Mouse (Mus musculus) fat pad, adult 2 months (tissue): ENCODE results near the gene Chmp2a.

Source experiments
- DNase-seq: peaks from one replicate; pipeline ENCODE4 v3.0.0-alpha.2; 2011; ENCODE audit warnings: low read depth, low spot score; ENCODE audit errors: extremely low read depth

Chmp2a gene

DNA sequence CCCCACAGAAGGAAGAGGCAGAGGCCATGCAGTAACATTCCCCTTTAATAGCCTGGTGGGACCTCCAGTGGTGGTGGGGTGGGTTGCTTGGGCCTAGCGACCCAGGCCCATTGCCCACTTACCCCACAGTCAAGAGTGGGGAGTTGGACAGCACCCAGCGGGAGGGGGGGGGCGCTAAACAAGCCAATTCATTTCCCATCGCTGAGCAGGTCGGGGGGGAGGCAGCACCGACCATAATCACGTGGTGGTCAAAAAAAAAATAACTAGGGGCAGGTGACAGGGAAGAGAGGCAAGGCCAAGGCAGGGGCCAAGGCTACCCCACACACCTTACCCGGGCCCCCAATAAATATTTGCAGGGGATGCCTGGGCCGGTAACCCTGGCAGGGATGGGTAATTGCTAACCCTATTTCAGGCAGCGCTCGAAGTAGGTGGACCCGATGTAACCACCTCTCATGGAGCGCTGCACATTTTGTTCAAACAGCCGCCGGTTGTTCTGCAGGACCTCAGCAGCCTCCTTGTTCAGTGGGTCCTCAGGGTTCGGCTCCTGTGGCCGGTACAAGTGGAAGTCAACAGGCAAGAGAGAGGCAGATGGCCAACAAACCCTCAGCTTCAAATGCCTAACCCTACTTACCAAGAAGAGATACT is 726 bp upstream of the Chmp2a start:
- DNase-seq: no peak

DNA sequence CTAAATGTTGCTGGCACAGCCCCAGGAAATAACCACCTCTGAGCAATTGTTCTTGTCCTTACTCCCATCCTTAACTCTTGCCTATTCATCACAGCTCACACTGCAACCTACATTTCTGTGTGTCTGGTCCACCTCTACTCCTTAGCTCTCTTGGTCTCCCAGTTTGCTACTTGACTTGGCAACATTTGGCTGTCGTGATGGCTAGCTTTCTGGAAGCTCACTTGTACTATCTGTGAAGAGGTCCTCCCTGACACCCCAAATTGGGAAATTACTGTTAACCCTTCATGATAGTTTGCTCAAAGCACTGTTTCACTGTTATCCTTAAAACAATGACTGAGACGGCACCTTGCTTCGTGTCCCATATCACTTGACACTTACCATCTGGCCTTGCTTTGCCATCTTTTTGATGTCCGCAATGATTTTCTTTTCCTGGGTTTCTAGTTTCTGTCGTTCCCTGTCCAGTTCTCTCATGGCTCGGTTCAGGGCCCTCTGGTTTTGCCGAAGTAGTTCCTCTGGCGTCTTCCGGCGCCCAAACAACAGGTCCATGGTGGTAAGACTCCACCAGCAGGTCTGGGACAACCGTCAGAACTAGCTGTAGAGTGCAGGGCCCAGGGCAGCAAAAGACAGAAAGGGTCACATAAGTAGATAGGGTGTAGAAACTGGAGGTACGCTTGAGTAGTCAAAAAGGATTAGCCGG is 1.0 kb downstream of the Chmp2a start:
- no peak for DNase-seq

DNA sequence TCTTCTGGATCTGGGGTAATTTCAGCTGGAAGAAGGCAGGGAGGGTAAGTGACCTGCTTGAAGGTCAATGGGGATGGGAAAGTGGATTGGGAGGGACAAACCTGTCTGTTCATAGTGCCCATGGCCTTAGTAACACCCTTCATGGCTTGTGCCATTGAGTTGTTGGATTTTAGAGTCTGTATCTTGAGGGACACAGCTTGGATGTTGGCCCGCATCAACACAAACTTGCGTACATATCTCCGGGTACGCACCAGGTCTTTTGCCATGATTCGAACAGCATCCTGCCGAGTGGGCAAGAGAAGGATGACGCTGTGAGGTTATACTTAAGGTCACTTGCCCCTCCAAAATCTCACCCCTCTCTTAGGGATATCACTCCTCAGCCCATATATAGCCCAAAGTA is 2.1 kb downstream of the Chmp2a start:
- DNase-seq: no peak

DNA sequence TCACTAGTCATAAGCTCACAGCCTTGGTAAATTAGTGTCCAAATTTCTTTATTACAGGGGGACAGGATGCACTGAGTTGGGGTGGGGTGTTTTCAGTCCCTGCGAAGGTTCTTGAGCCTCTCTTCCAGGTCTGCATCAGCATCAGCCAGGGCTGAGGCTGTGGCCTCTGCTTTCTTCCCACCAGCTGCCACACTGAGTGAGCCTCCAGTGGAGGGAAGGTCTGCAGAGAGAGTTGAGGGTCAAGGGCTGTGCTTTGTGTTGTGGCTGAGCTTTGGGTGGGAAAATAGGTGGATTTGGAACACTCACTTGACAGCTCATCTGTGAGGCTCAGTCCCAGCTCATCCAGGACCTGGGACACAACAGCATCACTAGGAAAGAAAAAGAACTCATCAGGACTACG is 2.6 kb downstream of the Chmp2a start:
- no peak for DNase-seq

DNA sequence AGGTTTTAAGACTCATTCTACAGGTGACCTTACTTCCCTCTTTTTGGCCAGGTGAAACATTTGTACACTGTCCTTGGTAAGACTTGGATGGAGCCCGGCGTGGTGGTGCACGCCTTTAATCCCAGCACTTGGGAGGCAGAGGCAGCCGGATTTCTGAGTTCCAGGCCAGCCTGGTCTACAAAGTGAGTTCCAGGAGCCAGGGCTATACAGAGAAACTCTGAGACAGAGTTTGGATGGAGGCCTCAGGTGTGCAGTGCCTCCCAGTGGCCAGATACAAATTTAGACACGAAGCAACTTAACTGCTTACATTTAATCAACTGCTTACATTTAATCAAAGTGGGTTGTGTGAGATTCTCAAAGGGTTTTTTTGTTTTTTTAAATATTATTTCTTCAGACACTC is 3.5 kb downstream of the Chmp2a start:
- no peak for DNase-seq

DNA sequence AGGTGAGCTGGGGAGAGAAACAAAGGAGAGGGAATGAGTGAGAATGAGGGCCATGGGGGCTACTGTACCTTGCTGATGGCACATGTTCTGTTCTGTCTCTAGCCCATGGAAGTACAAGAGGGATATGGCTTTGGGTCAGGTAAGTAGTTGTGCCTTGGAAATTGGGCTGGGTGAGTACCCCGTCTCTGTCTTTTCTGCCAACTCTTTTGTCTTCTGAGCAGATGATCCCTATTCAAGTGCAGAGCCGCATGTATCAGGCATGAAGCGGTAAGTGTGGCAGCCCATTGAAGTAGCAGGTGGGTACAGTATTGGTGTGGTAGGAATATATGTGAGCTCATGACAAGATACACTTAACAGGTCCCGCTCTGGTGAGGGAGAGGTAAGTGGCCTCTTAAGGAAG is 5.6 kb downstream of the Chmp2a start:
- no peak for DNase-seq

DNA sequence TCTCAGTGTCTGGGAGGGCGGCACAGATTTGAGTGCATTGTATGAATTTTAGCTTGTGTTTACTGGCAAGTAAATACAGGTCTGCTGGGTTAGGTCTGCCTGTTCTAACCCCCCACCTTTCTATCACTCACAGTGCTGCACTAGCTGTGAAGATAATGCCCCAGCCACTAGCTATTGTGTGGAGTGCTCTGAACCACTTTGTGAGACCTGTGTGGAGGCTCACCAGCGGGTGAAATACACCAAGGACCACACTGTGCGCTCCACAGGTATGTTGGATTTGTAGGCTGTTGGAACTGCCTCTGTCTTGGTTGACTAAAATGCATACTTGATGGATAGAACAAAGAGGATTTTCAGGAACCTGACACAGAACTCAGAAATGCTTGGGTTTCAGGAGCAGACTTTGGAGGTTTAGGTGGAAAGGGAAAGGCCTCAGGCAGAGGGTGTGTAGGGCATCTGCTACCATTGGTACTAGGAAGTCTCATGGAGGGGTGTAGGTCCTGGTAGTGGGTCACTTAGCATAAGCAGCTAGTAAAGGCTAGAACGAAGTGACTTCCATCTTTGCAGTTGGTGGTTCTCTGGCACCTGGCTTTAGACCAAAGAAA is 9.0 kb downstream of the Chmp2a start:
- DNase-seq: no peak

DNA sequence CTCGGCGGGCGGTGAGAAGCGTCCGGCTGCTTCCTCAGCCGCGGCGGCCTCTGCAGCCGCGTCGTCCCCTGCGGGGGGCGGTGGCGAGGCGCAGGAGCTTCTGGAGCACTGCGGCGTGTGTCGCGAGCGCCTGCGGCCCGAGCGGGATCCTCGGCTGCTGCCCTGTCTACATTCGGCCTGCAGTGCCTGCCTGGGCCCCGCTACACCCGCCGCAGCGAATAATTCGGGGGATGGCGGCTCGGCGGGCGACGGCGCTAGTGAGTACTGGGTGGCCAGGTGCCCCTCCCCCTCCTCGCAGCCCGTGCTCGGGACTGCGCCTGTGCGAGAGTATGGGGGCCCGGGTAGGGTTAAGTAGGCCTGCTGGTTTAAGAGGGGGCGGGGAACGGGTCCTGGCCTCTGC is 9.8 kb downstream of the Chmp2a start:
- no peak for DNase-seq

DNA sequence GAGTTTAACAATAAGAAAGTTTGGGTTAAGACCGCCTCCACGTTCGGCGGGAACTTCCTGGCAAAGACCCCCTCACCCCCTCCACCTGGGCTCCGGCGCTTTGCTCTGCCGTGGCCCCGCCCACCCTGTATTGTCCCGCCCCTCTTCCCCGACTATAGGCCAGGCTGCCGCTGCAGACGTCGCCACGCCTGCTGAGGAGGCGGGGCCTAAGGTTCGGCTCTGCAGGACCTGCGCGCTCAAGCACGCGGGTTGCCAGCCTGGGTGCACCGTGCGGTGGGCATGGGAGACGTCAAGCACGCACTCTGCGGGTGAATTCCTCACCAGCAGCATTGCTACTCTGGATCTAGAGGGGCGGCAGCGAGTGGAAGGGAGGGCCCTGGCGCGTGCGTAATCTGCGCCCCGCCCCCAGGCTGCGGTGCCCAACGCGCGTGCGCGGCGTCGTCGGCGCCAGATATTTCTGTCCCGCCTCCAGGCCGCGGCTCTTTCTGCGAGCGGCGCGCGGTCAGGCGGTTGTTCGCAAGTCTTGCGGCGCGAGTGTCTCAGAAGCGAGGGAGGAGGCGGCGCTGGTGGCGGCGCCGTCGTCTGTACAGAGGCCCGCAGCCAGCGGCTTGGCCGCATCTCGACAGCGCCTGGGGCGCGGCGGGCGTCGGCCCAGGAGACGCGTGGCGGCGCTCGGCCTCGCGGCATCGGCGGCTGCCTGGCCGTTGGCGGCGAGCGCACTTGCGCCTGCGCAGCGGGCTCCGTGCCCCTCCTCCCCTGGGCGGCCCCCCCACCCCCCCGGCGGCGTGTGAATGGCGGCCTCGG is 10.5 kb downstream of the Chmp2a start:
- no peak for DNase-seq

DNA sequence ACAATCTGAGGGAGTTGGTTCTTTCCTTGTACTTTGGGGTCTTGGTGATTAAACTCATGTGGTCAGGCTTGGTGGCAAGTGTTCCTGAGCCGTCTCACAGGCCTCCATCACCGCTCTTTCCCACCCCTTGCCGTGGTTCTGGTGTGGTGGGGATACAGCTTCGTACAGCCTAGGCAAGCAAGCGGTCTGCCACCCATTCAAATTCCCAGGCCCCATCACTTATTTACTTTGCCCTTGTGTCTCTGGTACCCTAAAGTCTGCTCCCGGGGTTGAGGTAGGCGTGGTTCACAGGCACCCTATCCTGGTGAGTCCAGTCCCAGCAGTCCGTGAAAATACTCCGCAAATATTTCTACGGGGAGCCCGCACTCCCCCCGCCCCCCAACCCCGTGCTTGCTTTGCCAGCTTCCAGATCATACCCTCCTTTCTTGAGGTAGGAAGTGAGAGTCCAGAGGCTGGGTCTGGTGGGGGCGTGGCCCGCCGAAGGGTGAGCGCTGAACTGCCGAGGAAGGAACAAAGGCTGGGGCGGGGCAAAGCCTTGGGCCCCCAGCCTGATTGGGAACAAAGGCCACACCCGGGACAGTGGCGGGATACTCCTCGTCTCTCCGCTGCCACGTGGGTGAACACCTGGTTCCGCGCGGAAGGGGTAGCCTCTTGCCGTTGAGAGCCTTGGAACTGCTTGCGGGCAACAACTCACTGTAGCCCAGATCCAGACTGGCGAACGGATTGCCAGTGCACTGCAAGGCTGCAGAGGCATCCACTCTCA is 11.7 kb downstream of the Chmp2a start:
- DNase-seq: no peak

DNA sequence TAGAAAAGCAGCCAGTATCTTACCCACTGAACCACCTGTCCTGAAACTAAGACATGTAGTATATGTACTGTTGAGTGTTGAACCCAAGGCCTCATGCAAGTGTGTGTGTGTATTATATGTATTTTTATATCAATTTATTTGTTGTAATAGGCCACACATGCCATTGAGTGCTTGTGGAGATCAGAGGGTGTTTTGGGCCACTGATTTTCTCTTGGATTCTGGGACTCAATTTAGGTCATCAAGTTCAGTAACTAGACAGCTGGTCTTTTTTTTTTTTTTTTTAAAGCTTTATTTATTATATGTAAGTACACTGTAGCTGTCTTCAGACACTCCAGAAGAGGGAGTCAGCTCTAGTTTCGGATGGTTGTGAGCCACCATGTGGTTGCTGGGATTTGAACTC is 19.4 kb downstream of the Chmp2a start:
- no peak for DNase-seq

DNA sequence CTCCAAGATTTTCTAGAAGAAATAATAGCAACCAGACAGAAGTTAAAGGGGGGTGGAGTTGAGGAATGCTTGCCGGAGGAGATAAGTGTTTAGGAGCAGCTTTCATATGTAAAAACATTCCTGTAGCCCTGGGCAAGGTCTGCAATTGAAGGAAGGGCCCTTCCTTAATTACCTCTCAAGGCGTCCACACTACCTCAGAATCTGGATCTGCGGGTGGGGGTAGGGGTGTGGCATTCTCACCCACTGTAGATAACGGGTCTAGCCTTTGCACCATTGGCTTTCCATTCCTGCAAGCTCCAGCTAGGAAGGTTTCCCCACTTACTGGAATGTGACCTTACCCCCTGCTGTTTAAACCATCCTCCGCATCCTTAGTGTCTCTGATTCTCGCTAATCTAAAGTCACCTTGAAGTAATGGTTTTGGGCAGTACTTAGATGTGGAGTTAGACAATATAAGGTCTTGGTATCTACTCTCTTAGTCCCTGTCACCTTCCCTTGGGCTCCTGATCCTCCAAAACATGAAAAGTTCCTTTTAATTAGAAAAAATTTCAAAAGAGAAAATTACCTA is 20.2 kb downstream of the Chmp2a start:
- DNase-seq: no peak

DNA sequence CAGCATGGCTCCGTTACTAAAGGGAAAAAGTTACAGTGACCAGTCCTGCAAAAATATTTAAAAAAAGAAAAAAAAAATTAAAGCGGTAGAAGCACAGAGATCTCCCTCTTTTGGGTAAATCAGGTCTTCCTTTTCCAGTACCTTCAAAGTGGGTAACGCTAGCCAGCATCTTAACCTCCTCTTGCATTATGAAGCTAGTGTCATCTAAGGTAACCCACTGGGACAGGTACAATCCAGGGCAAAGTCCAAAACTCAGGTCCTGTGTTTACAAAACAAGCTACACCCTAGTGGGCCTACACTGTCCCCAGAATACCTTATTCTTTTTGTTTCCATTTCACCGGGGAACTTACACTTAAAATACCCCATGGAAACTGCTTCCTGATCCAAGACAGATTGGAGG is 20.9 kb downstream of the Chmp2a start:
- no peak for DNase-seq

DNA sequence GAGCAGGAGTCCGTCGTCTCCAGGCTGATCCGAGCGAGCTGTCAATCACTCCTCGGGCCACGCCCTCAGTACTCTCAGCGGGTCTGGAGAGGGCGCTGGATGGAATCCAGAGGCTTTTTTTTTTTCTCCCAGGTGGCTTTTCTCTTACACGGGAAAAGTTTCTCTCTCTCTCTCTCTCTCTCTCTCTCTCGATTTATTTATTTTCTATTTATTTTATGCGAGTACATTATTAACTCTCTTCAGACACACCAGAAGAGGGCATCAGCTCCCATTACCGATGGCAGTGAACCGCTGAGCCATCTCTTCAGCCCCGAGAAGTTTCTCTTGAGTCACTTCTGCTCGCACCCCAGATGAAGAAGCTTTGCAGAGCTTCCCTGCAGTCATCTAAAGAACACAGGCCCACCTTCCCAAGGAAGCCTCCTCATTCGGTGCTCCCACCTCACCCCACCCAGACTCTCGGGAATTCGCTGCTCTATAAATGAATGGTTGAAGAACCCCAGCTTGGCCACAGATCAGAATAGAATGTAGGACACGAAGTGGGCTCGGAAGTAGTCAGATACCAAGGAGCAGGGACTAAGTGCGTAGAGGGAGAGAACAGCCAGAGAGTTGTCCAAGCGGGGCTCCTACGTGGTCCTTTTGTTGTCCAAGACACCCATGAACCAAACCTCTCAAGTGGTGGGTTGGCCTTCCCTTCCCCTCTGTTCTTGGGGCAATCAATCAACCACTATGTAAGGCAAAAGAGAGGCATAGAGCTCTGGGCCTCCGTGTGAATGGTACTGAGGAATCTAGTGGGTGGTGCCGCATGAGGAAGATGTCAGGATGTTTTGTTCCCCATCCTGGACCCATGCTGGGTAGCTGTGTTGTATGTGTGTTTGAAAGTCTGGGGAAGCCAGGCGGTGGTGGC is 24.4 kb downstream of the Chmp2a start, which contains the start of gene Zbtb45:
Gene Zbtb45 (minus strand): TSS at position 30 of the 904 bp plus-strand sequence.
- DNase-seq: no peak

DNA sequence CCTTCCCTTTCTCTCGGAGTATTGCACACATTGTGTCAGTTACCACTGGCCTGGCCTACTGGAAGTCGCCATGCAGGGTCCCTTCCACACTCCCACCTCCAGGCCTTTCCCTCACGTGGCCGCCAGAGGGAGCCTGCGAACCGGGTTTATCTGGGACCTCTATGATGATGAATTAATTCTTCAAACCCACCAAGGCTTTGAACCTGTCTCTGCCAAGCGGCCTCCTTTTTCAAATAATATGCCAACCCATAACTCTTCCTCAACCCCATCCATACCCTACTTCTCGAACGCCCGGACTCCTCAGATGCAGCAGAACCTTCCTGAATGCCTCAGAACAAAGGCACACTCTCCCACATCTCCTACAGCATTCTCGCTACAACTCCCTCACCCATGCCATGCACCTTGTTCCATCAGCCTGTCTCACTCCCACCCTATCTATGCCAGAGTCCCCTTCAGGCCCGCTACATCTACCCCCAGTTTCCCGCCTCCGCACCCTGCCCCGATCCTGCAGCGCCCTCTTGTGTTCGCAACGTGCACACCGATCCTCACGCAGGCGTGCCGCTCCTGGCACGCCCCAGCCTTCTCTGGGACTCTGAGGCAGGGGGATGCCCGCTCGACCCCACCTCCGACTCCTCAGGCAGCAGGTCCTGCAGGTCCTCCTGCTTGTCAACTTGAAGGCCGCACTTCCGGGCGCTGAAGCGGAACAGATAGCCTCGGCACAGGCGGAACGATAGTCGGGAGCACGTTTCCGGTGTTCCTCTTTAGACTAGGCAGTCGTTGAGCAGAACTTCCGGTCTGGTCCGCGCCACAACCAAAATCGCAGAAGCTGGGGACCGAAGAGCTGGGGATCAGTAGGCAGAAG is 25.2 kb downstream of the Chmp2a start:
- DNase-seq: no peak

DNA sequence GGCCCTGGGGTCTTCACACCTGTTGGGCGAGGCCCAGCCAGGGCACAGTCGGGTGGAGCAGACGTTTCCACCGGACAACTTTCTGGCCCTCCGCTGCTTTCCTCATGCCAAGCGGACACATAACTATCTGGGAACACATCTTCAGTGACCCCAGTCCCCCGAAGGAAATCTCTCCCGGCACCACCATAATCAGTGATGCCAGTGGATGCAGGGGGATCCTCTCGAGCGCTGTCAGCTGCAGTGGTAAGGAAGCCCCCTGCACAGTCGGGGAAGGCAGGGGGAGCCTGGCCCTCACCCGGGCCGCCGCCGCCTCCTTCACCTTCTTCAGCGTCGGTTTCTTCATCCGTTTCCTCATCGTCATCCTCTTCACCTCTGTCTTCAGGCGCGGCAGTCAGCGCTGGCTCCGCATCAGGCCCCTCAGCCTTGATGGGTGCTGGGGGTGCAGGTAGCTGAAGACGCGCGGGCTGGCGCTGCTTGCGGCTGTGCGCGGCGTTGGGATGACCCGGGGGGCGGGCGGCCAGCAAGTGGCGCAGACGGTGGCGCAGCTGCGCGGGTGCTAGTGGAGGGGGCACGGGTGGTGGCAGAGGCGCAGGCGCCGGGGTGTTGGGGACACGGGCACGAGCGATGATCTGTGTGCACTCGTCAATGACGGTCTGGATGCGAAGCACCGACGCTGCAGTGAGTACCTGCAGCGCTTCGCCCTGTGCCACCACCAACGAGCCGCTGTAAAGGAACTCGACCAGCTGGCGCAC is 27.1 kb downstream of the Chmp2a start:
- DNase-seq: no peak

DNA sequence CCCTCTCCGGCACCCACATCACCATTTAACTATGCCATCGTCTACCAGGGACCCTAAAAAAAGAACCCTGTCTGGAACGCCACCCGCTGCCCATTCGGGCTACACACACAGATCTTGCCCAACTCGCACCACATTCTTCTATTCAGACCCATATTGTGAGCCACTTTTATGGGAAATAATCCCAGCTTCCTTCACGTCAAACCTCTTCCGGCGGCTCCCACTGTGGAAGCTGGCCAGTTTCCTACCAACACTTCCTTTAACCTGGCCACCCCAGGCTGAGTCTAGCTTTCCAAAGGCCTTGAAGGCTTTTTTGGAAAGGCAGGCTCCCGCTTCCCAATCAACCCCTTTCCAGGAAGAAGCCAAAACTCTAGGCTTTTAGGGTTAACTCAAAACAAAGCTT is 28.1 kb downstream of the Chmp2a start:
- DNase-seq: no peak

DNA sequence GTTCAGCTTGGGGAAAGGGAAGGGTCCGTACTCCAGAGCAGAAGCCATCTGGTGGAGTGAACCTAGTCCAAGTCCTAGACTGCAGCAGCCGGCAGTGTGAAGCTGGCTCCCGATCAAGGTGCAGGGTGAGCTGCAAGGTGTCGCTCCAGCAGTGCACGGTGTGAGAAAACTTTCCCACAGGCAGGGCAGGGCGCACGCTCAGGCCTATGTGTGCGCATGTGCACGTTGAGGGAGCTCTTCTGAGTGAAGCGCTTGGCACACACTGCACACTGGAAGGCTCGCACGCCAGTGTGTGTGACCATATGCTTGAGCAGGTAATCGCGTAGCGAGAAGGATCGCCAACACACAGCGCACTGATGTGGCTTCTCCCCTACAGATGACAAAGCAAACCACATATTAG is 28.6 kb downstream of the Chmp2a start:
- no peak for DNase-seq
